Mouse (Mus musculus) spleen, postnatal 14 days (tissue): ENCODE measurements around the gene Ap3b1.

Source experiments
- DNase-seq, 2 experiments: peaks; one replicate each; pipeline ENCODE4 v3.0.0; 2021 to 2022; ENCODE audit warnings: low spot score in 2 of 2

Ap3b1 gene

GRCm38 (mm10) chr13:94539851-94540646 lies 181.3 kb downstream of the Ap3b1 start:
- no peak for DNase-seq

- no peak for DNase-seq
Measured at GRCm38 (mm10) chr13:94542061-94542460, 183.3 kb downstream of the Ap3b1 start.

- DNase-seq = no peak
Measured at GRCm38 (mm10) chr13:94544211-94544610, 185.5 kb downstream of the Ap3b1 start.

GRCm38 (mm10) chr13:94545739-94546138 lies 187.0 kb downstream of the Ap3b1 start:
- no peak for DNase-seq

- no peak for DNase-seq
Measured at GRCm38 (mm10) chr13:94546246-94546645, 187.5 kb downstream of the Ap3b1 start.

GRCm38 (mm10) chr13:94549580-94549979 lies 190.8 kb downstream of the Ap3b1 start:
- no peak for DNase-seq

GRCm38 (mm10) chr13:94550037-94550436 lies 191.3 kb downstream of the Ap3b1 start:
- no peak for DNase-seq

- DNase-seq = peak in 1 of 2 experiments; percentile 55
Measured at GRCm38 (mm10) chr13:94560011-94560410, 201.3 kb downstream of the Ap3b1 start.

GRCm38 (mm10) chr13:94560878-94561277 lies 202.1 kb downstream of the Ap3b1 start:
- DNase-seq = no peak

- DNase-seq = no peak
Measured at GRCm38 (mm10) chr13:94562652-94563339, 204.0 kb downstream of the Ap3b1 start.

- no peak for DNase-seq
Measured at GRCm38 (mm10) chr13:94563836-94564235, 205.1 kb downstream of the Ap3b1 start.

- no peak for DNase-seq
Measured at GRCm38 (mm10) chr13:94564351-94564994, 205.7 kb downstream of the Ap3b1 start.

GRCm38 (mm10) chr13:94565176-94565575 lies 206.4 kb downstream of the Ap3b1 start:
- no peak for DNase-seq

- DNase-seq = no peak
Measured at GRCm38 (mm10) chr13:94565616-94566015, 206.9 kb downstream of the Ap3b1 start.

- no peak for DNase-seq
Measured at GRCm38 (mm10) chr13:94567739-94568138, 209.0 kb downstream of the Ap3b1 start.

GRCm38 (mm10) chr13:94571001-94571400 lies 212.2 kb downstream of the Ap3b1 start:
- DNase-seq = no peak

GRCm38 (mm10) chr13:94573356-94573755 lies 214.6 kb downstream of the Ap3b1 start:
- no peak for DNase-seq

- no peak for DNase-seq
Measured at GRCm38 (mm10) chr13:94573833-94574232, 215.1 kb downstream of the Ap3b1 start.

- DNase-seq = no peak
Measured at GRCm38 (mm10) chr13:94575607-94576398, 217.0 kb downstream of the Ap3b1 start.

GRCm38 (mm10) chr13:94576399-94577176 lies 217.8 kb downstream of the Ap3b1 start:
- no peak for DNase-seq

GRCm38 (mm10) chr13:94577177-94577540 lies 218.4 kb downstream of the Ap3b1 start:
- no peak for DNase-seq
